Mouse (Mus musculus) heart, postnatal 0 days (tissue): ENCODE measurements around the gene Fam180a.

ENCODE experiments used
- CTCF ChIP-seq: IDR thresholded peaks from 2 replicates; pipeline ENCODE4 v1.5.1; 2016; ENCODE audit warnings: antibody characterized with exemption, control low read depth, low read depth
- EP300 ChIP-seq: IDR thresholded peaks from 2 replicates; pipeline ENCODE4 v1.6.1; 2016; ENCODE audit warnings: antibody characterized with exemption, low read depth

DNA sequence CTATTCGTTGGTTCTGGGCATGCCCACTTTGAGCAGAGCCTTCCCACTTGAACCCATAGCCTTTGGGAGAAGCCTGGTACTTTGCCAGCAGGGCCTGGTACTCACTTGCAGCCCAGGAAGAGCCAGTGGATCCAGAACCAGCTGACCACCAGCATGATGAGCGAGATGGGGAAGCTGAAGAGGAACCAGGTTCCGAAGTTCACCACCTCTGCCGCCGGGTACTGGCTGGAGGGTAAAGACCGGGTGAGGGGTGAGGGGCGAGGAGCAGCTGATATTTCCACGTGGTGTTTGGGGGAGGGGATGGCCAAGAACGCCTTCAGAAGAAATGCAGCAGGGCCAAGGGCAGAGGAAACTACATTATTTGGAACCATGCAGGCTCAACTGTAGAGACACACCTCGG lies 46.6 kb downstream of the Fam180a start:
- TF ChIP-seq CTCF (no peak), EP300 (no peak)
